Mouse (Mus musculus): ENCODE results near the gene Acsl4. TPM values are rescaled to one million over a fixed set of nuclear protein-coding genes. Genes with fewer than 3 reads are reported as not detected.

The Acsl4 gene
- polyA plus RNA-seq (2012; fragmentation: generic; extraction: Trizol) = 1 to 10 TPM in 1 of 2 experiments, under 1 TPM in 1; 0.50 to 1.8 TPM

DNA sequence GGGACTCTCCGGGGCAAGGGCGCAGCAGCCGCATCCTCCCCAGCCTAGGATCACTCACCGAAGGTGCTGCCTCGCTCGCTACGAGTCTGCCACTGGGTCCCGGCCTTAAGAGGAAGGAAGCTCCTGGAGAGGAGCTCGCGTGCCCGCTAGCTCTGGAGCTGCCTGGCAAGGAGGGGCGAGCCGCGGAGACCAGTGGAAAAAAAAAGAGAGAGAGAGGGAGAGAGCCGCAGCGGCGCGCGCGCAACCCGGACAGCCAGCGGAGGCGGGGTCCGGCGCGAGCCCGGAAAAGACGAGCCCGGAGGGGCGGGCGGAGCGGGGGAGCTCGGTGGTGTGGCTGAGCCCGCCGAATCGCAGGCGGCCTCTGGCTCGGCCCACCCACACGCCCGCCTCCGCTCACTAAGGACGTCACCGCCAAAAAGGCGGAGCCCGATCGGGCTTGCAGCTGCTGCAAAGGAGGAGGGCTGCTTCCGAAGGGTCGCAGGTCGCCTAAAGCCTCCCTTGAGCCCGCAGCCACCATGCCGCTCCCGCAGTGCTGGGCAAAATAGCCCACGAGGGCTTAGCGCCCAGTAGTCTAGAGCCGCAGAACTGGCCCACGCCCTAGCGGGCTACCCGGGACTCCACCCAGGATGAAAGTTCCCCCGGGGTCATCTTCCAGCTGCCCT lies at the start of gene Acsl4:
Gene Acsl4 (minus strand): TSS at position 289 of the 662 bp plus-strand sequence.

DNA sequence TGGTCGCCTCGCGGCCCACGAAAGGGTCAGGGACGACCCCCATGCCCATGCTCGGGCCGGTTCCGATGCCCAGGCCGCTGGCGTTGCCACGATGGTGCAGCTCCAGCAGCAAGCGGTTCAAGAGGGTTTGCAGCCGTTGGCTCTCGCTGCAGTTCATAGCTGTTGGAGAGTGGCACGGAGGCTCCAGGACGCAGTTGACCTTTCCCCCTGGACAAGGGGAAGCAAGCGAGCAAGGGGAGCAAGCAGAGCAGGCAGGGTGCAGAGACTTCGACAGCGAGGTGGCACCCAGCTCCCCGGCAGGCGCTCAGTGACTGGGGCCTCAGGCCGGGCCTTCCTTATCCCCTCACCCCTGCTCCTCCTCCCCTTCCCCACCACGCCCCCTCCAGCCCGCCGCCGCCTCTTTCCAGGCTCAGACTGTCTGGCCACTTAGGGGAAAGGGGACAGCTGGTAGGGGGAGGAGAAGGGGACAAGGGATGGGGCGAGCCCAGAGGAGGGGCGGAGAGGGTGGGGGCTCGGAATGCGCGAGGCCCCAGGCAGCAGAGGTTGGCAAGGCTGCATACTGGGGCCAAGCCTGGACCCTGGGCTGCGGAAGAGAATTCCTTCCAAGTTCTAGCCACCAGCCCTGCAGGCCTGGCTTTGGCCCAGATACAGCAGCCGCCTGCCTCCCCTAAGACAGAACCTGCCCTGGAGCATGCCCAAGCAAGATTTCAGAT lies 84.3 kb downstream of the Acsl4 start, which contains the start of gene Kcne1l:
Gene Kcne1l (minus strand): TSS at position 426 of the 713 bp plus-strand sequence.

Other genes starting within 250 kb of the Acsl4 start
- not detected for gene Gucy2f, start 193.6 kb downstream of the Acsl4 start, polyA plus RNA-seq (2012; fragmentation: generic; extraction: Trizol)
- gene Nxt2, start 163.8 kb downstream of the Acsl4 start, polyA plus RNA-seq (2012; fragmentation: generic; extraction: Trizol) = 1 to 10 TPM in 1 of 2 experiments, under 1 TPM in 1; 0.26 to 2.6 TPM
- not detected for gene Kcne1l, start 84.2 kb downstream of the Acsl4 start, polyA plus RNA-seq (2012; fragmentation: generic; extraction: Trizol)